Mouse (Mus musculus): ENCODE data around the gene Gm11639. TPM values are rescaled to one million over a fixed set of nuclear protein-coding genes. Genes with fewer than 3 reads are reported as not detected.

The Gm11639 gene
- total and polyA plus RNA-seq, 3 experiments = 0.21 to 0.67 (median 0.32) TPM

- in situ Hi-C loops (cut with MboI; ENCODE audit: low pct_ligation_motif_present, low pct_unique_long_range_greater_than_20kb, low sequenced_read_pairs) = loop anchor here (25.0 kb wide), 1 partner anchor 443 kb away; no protein-coding TSS in a partner anchor
- Histone ChIP-seq H3K27me3 (replicated peaks) (no peaks in the 10 kb centered on the region), H3K27ac (ENCODE audit: insufficient read depth, low read depth) (peak overlapping the region; percentile 39; the same call in 1 of the 2 replicates), H3K79me2 (replicated peaks; ENCODE audit: control insufficient read depth, extremely low read depth, insufficient read depth, poor library complexity, severe bottlenecking) (no peaks in the 10 kb centered on the region), H3K4me2 (ENCODE audit: insufficient read depth, low read depth, poor library complexity, severe bottlenecking) (peak overlapping the region; percentile 61), H3K9me3 (replicated peaks; ENCODE audit: low read length) (no peaks in the 10 kb centered on the region), H3K4me1 (ENCODE audit: control insufficient read depth in 1 of 2, insufficient read depth in 2 of 2) (peaks cover 5 to 74% of the 10 kb centered on the region in 2 experiments), H3K36me3 (replicated peaks in 1 of 2; ENCODE audit: control insufficient read depth in 1 of 2, insufficient read depth in 1 of 2, low read length in 1 of 2) (no peaks in the 10 kb centered on the region), H3K4me3 (replicated peaks in 1 of 3; ENCODE audit: low read depth in 2 of 3, low read length in 2 of 3, poor library complexity in 1 of 3) (peak overlapping the region in 1 of 3 experiments; percentile 41), H3K9ac (ENCODE audit: insufficient read depth, low read depth) (peak overlapping the region; percentile 4; the same call in 1 of the 2 replicates)
- DNase-seq (ENCODE audit: extremely low read depth) = peak; percentile 74
- dilution Hi-C loops (cut with MboI; ENCODE audit: extremely low pct_ligation_motif_present, extremely low pct_unique_long_range_greater_than_20kb, low sequenced_read_pairs) = no loop called here
- TF ChIP-seq MXI1 (IDR thresholded peaks at IDR 0.05; ENCODE audit: low read depth, low read length) (peak; percentile 75), E2F4 (IDR thresholded peaks at IDR 0.05; ENCODE audit: insufficient replicate concordance, low read depth, low read length) (0 out of 2 replicates have a peak, but pooled peaks have one; percentile 57), USF2 (conservative IDR thresholded peaks at IDR 0.05; ENCODE audit: low read depth, low read length) (no peak), CHD1 (IDR thresholded peaks at IDR 0.05; ENCODE audit: low read depth, low read length) (no peak; the same call in 1 of the 2 replicates), SIN3A (IDR thresholded peaks at IDR 0.05; ENCODE audit: low read length) (peak; percentile 80; the same call in 1 of the 2 replicates), JUND (conservative IDR thresholded peaks at IDR 0.05; ENCODE audit: low read depth, low read length) (peak; percentile 97), MEF2A (IDR thresholded peaks at IDR 0.05; ENCODE audit: borderline replicate concordance, low read depth, low read length) (peak; percentile 90), TCF12 (IDR thresholded peaks at IDR 0.05; ENCODE audit: low read depth, low read length) (peak; percentile 93), RAD21 (IDR thresholded peaks at IDR 0.05; ENCODE audit: low read depth, low read length) (no peak), JUN (IDR thresholded peaks at IDR 0.05; ENCODE audit: insufficient read depth, low read depth, low read length) (peak; percentile 92), KAT2A (IDR thresholded peaks at IDR 0.05; ENCODE audit: insufficient replicate concordance, low read length) (no peak), POLR2A (IDR thresholded peaks at IDR 0.05; ENCODE audit: low read depth, low read length) (no peak), MAX (IDR thresholded peaks at IDR 0.05; ENCODE audit: low read length) (peak; percentile 76), MYC (IDR thresholded peaks at IDR 0.05; ENCODE audit: low read depth, low read length) (peak; percentile 81; the same call in 1 of the 2 replicates), ZNF384 (IDR thresholded peaks at IDR 0.05; ENCODE audit: low read depth, low read length) (no peak), ZMIZ1 (IDR thresholded peaks at IDR 0.05; ENCODE audit: low read depth, low read length) (no peak), GABPA (IDR thresholded peaks at IDR 0.05; ENCODE audit: insufficient replicate concordance, low read depth, low read length) (no peak), TBP (conservative IDR thresholded peaks at IDR 0.05; ENCODE audit: low read depth, low read length) (no peak), SMC3 (IDR thresholded peaks at IDR 0.05; ENCODE audit: low read depth, low read length) (no peak; the same call in 1 of the 2 replicates), ZC3H11A (IDR thresholded peaks at IDR 0.05; ENCODE audit: low read depth, low read length) (no peak), MAFK (IDR thresholded peaks at IDR 0.05; ENCODE audit: insufficient replicate concordance, low read length) (peak; percentile 72), ETS1 (conservative IDR thresholded peaks at IDR 0.05; ENCODE audit: low read depth, low read length) (peak; percentile 88), EP300 (IDR thresholded peaks at IDR 0.05; ENCODE audit: low read length) (peak; percentile 99), MAZ (IDR thresholded peaks at IDR 0.05; ENCODE audit: low read depth, low read length) (peak; percentile 86), ZKSCAN1 (IDR thresholded peaks at IDR 0.05; ENCODE audit: borderline replicate concordance, low read depth, low read length) (no peak; the same call in 1 of the 2 replicates), NRF1 (IDR thresholded peaks at IDR 0.05; ENCODE audit: low read depth, low read length) (no peak), RCOR1 (conservative IDR thresholded peaks at IDR 0.05; ENCODE audit: low read depth, low read length) (peak; percentile 99), CHD2 (IDR thresholded peaks at IDR 0.05; ENCODE audit: low read length) (peak; percentile 87), IRF4 (IDR thresholded peaks at IDR 0.05; ENCODE audit: low read depth, low read length) (peak; percentile 99), POLR2AphosphoS2 (IDR thresholded peaks at IDR 0.05; ENCODE audit: low read depth, low read length) (no peak), USF1 (IDR thresholded peaks at IDR 0.05; ENCODE audit: low read depth, low read length) (no peak), BHLHE40 (IDR thresholded peaks at IDR 0.05; ENCODE audit: low read depth, low read length) (peak; percentile 79), HCFC1 (IDR thresholded peaks at IDR 0.05; ENCODE audit: low read depth, low read length) (peak; percentile 42), CTCF (conservative IDR thresholded peaks at IDR 0.05 in 1 of 2, IDR thresholded peaks at IDR 0.05 in 1 of 2; ENCODE audit: low read depth in 2 of 2, low read length in 2 of 2) (no peak), UBTF (IDR thresholded peaks at IDR 0.05; ENCODE audit: low read depth, low read length) (no peak), ELF1 (IDR thresholded peaks at IDR 0.05; ENCODE audit: low read depth, low read length) (no peak; the same call in 1 of the 2 replicates), NELFE (IDR thresholded peaks at IDR 0.05; ENCODE audit: low read depth, low read length) (no peak), PAX5 (IDR thresholded peaks at IDR 0.05; ENCODE audit: low read length) (no peak)
Measured at GRCm38 (mm10) chr11:105030229-105030628, 344.7 kb downstream of the Gm11639 start.

All from CH12.LX (cell line).